Mouse (Mus musculus) heart, embryonic 11.5 days (tissue): Measurements from ENCODE around the gene Atp5f1. TPM values are rescaled to one million over a fixed set of nuclear protein-coding genes. Genes with fewer than 3 reads are reported as not detected.
A peak's percentile ranks its signal among the peaks of the same experiment; 100 is the strongest.

ENCODE experiments used
- ATAC-seq: fragments of 200-750 bp; cut with Nextera tagmentation; replicated peaks from 2 replicates; pipeline ENCODE4 v1.8.0; 2017; ENCODE audit warnings: moderate library complexity; ENCODE audit not compliant: insufficient number of reproducible peaks, low FRiP score, low TSS enrichment
- H3K27ac ChIP-seq: fragments of 300-500 bp; sonication (generic); 2 replicates; pipeline ENCODE4 v1.5.1; 2014; ENCODE audit warnings: mild to moderate bottlenecking, low read depth, low read length
- H3K27me3 ChIP-seq: fragments of 300-500 bp; sonication (generic); 2 replicates; pipeline ENCODE4 v1.6.1; 2014; ENCODE audit warnings: mild to moderate bottlenecking, low read length, mixed read lengths; ENCODE audit not compliant: control insufficient read depth, insufficient read depth
- H3K36me3 ChIP-seq: fragments of 300-500 bp; sonication (generic); 2 replicates; pipeline ENCODE4 v1.6.1; 2014; ENCODE audit warnings: mild to moderate bottlenecking, low read length, moderate library complexity, mixed read lengths; ENCODE audit not compliant: control insufficient read depth, insufficient read depth
- H3K4me1 ChIP-seq: fragments of 300-500 bp; sonication (generic); 2 replicates; pipeline ENCODE4 v1.6.1; 2014; ENCODE audit warnings: low read length; ENCODE audit not compliant: control insufficient read depth, insufficient read depth
- H3K4me2 ChIP-seq: fragments of 300-500 bp; sonication (generic); 2 replicates; pipeline ENCODE4 v1.6.1; 2014; ENCODE audit warnings: mild to moderate bottlenecking, moderate library complexity
- H3K4me3 ChIP-seq: fragments of 300-500 bp; sonication (generic); 2 replicates; pipeline ENCODE4 v1.5.1; 2014; ENCODE audit warnings: low read depth, low read length
- H3K9ac ChIP-seq: fragments of 300-500 bp; sonication (generic); 2 replicates; pipeline ENCODE4 v1.6.1; 2014; ENCODE audit warnings: mild to moderate bottlenecking, low read depth, low read length, moderate library complexity
- H3K9me3 ChIP-seq: fragments of 300-500 bp; sonication (generic); replicated peaks from 2 replicates; pipeline ENCODE4 v1.6.1; 2016; ENCODE audit warnings: low read length; ENCODE audit not compliant: control insufficient read depth
- WGBS: fragments of 180-500 bp; shearing (Covaris S2); extraction: QIAGEN DNeasy Blood & Tissue Kit; methylation state at CpG from one replicate; pipeline ENCODE4 v1.1.7; 2014; ENCODE audit not compliant: insufficient replicate concordance; 5-methylcytosine and 5-hydroxymethylcytosine counted together
- polyA plus RNA-seq: library from polyadenylated mRNA; unstranded; fragments of >200 nt; fragmentation: Nextera tagmentation; extraction: Ambion mirVana; gene quantifications from 2 replicates; pipeline ENCODE4 v1.2.1, GENCODE M21; 2014

The Atp5f1 gene
- polyA plus RNA-seq, 1 experiment from 2014 or later: 765 TPM

- Histone ChIP-seq H3K9ac (no peak overlapping the region), H3K4me2 (no peak overlapping the region), H3K27ac (no peak overlapping the region), H3K4me1 (0 out of 2 replicates have a peak, but pooled peaks cover 2% of the 10 kb centered on the region), H3K27me3 (no peaks in the 10 kb centered on the region), H3K4me3 (no peak overlapping the region), H3K9me3 (no peaks in the 10 kb centered on the region), H3K36me3 (peaks cover 5% of the 10 kb centered on the region; the same call in 1 of the 2 replicates)
- no peak for ATAC-seq
- WGBS: 81% methylated on average over 4 of the region's 4 CpGs
Observed at GRCm38 (mm10) chr3:105936111-105936510, 23.8 kb downstream of the Atp5f1 start.

GRCm38 (mm10) chr3:105935033-105935432 is 24.9 kb downstream of the Atp5f1 start:
- no peak overlapping the region for H3K4me3 ChIP-seq
- no peaks in the 10 kb centered on the region for H3K36me3 ChIP-seq
- H3K4me1 ChIP-seq: 0 out of 2 replicates have a peak, but pooled peaks cover 2% of the 10 kb centered on the region
- H3K27ac ChIP-seq: no peak overlapping the region
- no peaks in the 10 kb centered on the region for H3K9me3 ChIP-seq
- H3K27me3 ChIP-seq: no peaks in the 10 kb centered on the region
- WGBS: 75% methylated on average over 5 of the region's 5 CpGs
- H3K9ac ChIP-seq: no peak overlapping the region
- no peak for ATAC-seq
- no peak overlapping the region for H3K4me2 ChIP-seq

GRCm38 (mm10) chr3:105933926-105934325 is 26.0 kb downstream of the Atp5f1 start:
- no peak overlapping the region for H3K9ac ChIP-seq
- no peaks in the 10 kb centered on the region for H3K9me3 ChIP-seq
- H3K27me3 ChIP-seq: no peaks in the 10 kb centered on the region
- H3K4me3 ChIP-seq: no peak overlapping the region
- no peak for ATAC-seq
- 85% methylated on average over 6 of the region's 6 CpGs for WGBS
- no peaks in the 10 kb centered on the region for H3K36me3 ChIP-seq
- no peak overlapping the region for H3K27ac ChIP-seq
- H3K4me1 ChIP-seq: 0 out of 2 replicates have a peak, but pooled peaks cover 2% of the 10 kb centered on the region
- no peak overlapping the region for H3K4me2 ChIP-seq

DNA sequence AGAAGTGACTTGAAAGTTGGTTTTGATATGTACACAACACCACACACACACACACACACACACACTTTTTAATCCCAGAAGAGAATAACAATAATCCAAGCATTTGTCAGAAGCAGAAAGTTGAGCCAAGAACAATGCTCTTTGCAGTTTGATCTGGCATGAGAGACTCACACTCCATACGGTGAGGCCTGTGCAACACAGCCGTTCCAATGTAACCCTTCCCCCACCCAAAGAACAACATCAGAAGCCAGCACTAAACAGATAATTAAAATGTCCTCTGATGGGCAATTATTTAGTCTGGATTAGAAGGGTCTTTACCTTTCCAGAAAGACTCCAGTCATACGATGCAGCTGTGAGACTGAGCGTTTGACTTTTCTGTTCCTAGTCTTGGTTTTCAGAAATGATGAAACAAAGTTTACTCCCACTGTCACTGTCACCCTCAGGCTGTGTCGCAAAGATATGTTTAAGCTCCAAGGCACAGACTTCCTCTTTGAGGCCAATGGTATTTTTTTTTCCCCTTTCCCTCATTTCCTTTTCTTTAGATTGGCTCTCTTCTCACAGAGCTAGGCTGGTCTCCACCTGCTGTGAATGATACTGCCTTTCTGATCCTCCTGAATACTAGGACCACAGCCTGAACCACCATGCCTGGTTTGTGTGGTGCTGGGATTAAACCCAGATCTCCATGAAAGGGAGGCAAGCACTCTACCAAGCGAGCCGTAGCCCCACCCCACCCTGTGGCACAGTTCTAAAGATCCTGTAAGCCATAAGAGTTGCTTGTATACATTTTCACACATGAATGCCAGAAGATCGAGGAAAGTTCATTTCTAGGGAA is 27.4 kb downstream of the Atp5f1 start, which contains the start of gene I830077J02Rik:
TSS of gene I830077J02Rik (minus strand) at position 425 of the 832 bp plus-strand sequence.
- H3K4me2 ChIP-seq: no peak within 1 kb of the TSS
- no peak within 1 kb of the TSS for H3K9ac ChIP-seq
- H3K27me3 ChIP-seq: no peaks in the 10 kb centered on the region
- peak within 1 kb of the TSS; percentile 46; the same call in 1 of the 2 replicates for H3K27ac ChIP-seq
- H3K9me3 ChIP-seq: no peaks in the 10 kb centered on the region
- 0 out of 2 replicates have a peak, but pooled peaks have one; percentile 31 for ATAC-seq
- H3K4me1 ChIP-seq: 0 out of 2 replicates have a peak, but pooled peaks cover 2% of the 10 kb centered on the region
- WGBS: 67% methylated on average over 8 of the region's 8 CpGs
- no peak within 1 kb of the TSS for H3K4me3 ChIP-seq
- no peaks in the 10 kb centered on the region for H3K36me3 ChIP-seq

DNA sequence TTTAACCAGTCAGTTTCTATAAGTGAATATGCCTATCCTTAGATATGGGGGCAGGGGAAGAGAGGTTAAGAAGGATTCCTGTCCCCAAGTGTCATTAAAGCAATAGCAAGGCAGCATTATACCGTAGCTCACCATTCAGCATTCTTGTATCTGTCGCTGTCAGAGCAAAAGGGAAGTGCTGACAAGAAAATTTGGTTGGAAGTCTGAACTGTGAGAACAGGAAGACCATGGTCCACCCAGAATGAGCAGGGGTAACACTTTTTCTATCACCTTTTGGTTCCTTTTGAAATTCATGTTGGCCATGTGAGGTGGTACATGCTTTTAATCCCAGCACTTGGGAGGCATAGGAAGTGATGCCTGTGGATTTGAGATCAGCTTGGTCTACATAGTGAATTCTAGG is 28.8 kb downstream of the Atp5f1 start:
- H3K4me3 ChIP-seq: no peak overlapping the region
- H3K9ac ChIP-seq: no peak overlapping the region
- ATAC-seq: no peak
- H3K27me3 ChIP-seq: no peaks in the 10 kb centered on the region
- no peak overlapping the region for H3K4me2 ChIP-seq
- no peak overlapping the region for H3K27ac ChIP-seq
- 71% methylated on average over 2 of the region's 2 CpGs for WGBS
- no peaks in the 10 kb centered on the region for H3K9me3 ChIP-seq
- H3K4me1 ChIP-seq: 0 out of 2 replicates have a peak, but pooled peaks cover 2% of the 10 kb centered on the region
- no peaks in the 10 kb centered on the region for H3K36me3 ChIP-seq

DNA sequence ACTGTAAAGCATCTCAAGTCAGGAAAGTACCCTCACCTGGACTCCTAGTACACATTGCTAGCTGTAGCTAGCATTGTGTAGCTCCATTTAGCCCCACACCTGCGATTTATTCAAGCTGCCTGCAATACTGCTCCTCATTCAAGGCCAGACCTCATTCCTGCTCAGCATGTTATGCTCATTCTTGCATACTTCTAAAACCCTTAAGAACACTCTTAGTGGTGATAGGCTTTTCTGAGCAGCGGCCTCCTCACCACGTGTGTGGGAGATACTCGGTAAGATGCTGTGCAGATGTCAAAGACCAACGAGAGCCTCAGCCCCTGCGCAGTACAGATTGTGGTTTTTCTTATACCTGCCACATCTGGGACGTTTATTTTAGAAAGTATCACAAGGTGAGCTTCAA is 30.1 kb downstream of the Atp5f1 start:
- Histone ChIP-seq H3K27me3 (no peaks in the 10 kb centered on the region), H3K9me3 (no peaks in the 10 kb centered on the region), H3K4me3 (no peak overlapping the region), H3K27ac (no peak overlapping the region), H3K4me2 (no peak overlapping the region), H3K9ac (no peak overlapping the region), H3K4me1 (0 out of 2 replicates have a peak, but pooled peaks cover 2% of the 10 kb centered on the region), H3K36me3 (no peaks in the 10 kb centered on the region)
- ATAC-seq: no peak
- 78% methylated on average over 7 of the region's 7 CpGs for WGBS

DNA sequence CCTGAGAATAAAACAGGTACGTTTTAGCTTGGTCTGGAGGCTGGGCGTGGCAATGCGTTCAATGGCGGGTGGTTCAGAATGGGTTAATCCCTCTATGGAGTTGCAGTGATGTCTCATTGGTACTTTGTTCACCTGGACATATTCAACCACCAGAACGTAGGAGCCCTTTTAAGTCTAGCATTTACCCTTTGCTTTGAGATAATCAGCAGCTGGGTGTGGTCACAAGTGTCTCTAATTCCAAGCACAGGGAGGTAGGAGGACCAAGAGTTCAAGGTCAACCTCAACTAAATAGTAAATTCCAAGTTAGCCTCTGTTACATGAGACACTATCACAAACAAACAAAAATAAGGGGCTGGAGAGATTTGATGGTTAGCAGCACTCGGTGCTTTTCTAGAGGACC is 31.1 kb downstream of the Atp5f1 start:
- 76% methylated on average over 6 of the region's 6 CpGs for WGBS
- H3K4me3 ChIP-seq: no peak overlapping the region
- no peaks in the 10 kb centered on the region for H3K9me3 ChIP-seq
- H3K27me3 ChIP-seq: no peaks in the 10 kb centered on the region
- no peak for ATAC-seq
- H3K36me3 ChIP-seq: no peaks in the 10 kb centered on the region
- no peak overlapping the region for H3K9ac ChIP-seq
- no peak overlapping the region for H3K27ac ChIP-seq
- no peak overlapping the region for H3K4me2 ChIP-seq
- no peaks in the 10 kb centered on the region for H3K4me1 ChIP-seq

DNA sequence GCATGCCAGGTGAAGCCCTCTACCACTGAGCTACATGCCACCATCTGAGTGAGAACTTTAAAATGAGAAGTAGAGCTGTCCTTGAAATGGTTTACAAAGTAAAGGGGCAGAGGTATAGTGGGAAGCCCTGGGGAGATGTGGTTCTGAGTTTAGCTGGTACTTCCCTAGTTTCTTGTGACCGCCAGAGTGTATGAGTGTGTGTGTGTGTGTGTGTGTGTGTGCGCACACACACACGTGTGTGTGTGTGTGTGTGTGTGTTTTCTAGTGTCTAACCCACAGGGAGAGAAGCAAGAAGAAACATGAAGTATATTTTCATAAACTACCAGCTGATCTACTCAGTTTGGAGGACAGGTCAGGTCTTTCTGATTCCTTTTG is 31.7 kb downstream of the Atp5f1 start:
- Histone ChIP-seq H3K4me1 (no peaks in the 10 kb centered on the region), H3K4me2 (no peak overlapping the region), H3K27ac (no peak overlapping the region), H3K27me3 (no peaks in the 10 kb centered on the region), H3K4me3 (no peak overlapping the region), H3K36me3 (no peaks in the 10 kb centered on the region), H3K9ac (no peak overlapping the region), H3K9me3 (no peaks in the 10 kb centered on the region)
- ATAC-seq: no peak
- WGBS: 89% methylated on average over 3 of the region's 3 CpGs
